Mouse (Mus musculus): ENCODE results near the gene Zbtb43. TPM values are rescaled to one million over a fixed set of nuclear protein-coding genes. Genes with fewer than 3 reads are reported as not detected.

Zbtb43 gene
- polyA plus RNA-seq, 1 experiment from 2014 or later = 23.9 TPM

- Histone ChIP-seq H3K27ac (ENCODE audit: low read depth, low read length) (no peak overlapping the region), H3K36me3 (ENCODE audit: control insufficient read depth, insufficient read depth, low read length) (no peaks in the 10 kb centered on the region; the same call in 1 of the 2 replicates), H3K9ac (ENCODE audit: low read length) (no peak overlapping the region), H3K9me3 (ENCODE audit: control insufficient read depth, low read length) (no peaks in the 10 kb centered on the region), H3K27me3 (ENCODE audit: control insufficient read depth, insufficient read depth, low read length) (no peaks in the 10 kb centered on the region), H3K4me2 (no peak overlapping the region), H3K4me3 (ENCODE audit: low read depth, low read length) (no peak overlapping the region), H3K4me1 (ENCODE audit: control insufficient read depth, insufficient read depth, low read length) (peaks cover 18% of the 10 kb centered on the region)
- 55% methylated on average over 10 of the region's 10 CpGs for WGBS
- ATAC-seq (ENCODE audit: low FRiP score) (no peak), DNase-seq (ENCODE audit: low spot score, missing footprints) (no peak)
Observed at GRCm38 (mm10) chr2:33426640-33427398, 41.5 kb downstream of the Zbtb43 start.

GRCm38 (mm10) chr2:33417454-33417853 is 50.9 kb downstream of the Zbtb43 start:
- Histone ChIP-seq H3K27ac (ENCODE audit: low read depth, low read length) (no peak overlapping the region), H3K4me1 (ENCODE audit: control insufficient read depth, insufficient read depth, low read length) (no peaks in the 10 kb centered on the region), H3K27me3 (ENCODE audit: control insufficient read depth, insufficient read depth, low read length) (no peaks in the 10 kb centered on the region), H3K9me3 (ENCODE audit: control insufficient read depth, low read length) (no peaks in the 10 kb centered on the region), H3K4me3 (ENCODE audit: low read depth, low read length) (no peak overlapping the region), H3K36me3 (ENCODE audit: control insufficient read depth, insufficient read depth, low read length) (no peaks in the 10 kb centered on the region; the same call in 1 of the 2 replicates), H3K9ac (ENCODE audit: low read length) (no peak overlapping the region), H3K4me2 (no peak overlapping the region)
- DNase-seq (ENCODE audit: low spot score, missing footprints) (no peak), ATAC-seq (ENCODE audit: low FRiP score) (no peak)
- 89% methylated on average over 4 of the region's 4 CpGs for WGBS

DNA sequence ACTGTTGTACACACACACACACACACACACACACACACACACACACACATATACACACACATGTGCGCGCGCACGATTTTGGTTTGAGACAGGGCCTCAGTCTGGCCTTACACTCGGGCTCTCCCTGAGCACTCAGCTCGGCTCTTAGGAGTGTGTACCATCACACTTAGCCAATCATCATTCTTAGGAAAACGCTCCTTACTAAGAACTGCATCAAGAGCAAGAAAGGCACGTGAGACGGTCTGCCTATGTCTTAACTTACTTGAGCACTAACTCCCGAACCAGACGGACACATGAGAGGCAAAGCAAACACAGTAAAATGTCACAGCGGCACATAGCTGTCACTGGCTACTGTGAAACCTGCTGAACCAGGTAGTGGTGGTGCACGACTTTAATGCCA is 54.3 kb downstream of the Zbtb43 start:
- H3K9ac ChIP-seq (ENCODE audit: low read length) = no peak overlapping the region
- peaks cover 11% of the 10 kb centered on the region; the same call in 1 of the 2 replicates for H3K36me3 ChIP-seq (ENCODE audit: control insufficient read depth, insufficient read depth, low read length)
- WGBS = 92% methylated on average over 13 of the region's 13 CpGs
- H3K4me2 ChIP-seq = no peak overlapping the region
- ATAC-seq (ENCODE audit: low FRiP score) (no peak), DNase-seq (ENCODE audit: low spot score, missing footprints) (no peak)
- no peaks in the 10 kb centered on the region for H3K4me1 ChIP-seq (ENCODE audit: control insufficient read depth, insufficient read depth, low read length)
- no peaks in the 10 kb centered on the region for H3K27me3 ChIP-seq (ENCODE audit: control insufficient read depth, insufficient read depth, low read length)
- H3K27ac ChIP-seq (ENCODE audit: low read depth, low read length) = no peak overlapping the region
- no peaks in the 10 kb centered on the region for H3K9me3 ChIP-seq (ENCODE audit: control insufficient read depth, low read length)
- H3K4me3 ChIP-seq (ENCODE audit: low read depth, low read length) = no peak overlapping the region

- Histone ChIP-seq H3K36me3 (ENCODE audit: control insufficient read depth, insufficient read depth, low read length) (peaks cover 11% of the 10 kb centered on the region; the same call in 1 of the 2 replicates), H3K4me3 (ENCODE audit: low read depth, low read length) (no peak overlapping the region), H3K4me1 (ENCODE audit: control insufficient read depth, insufficient read depth, low read length) (no peaks in the 10 kb centered on the region), H3K9me3 (ENCODE audit: control insufficient read depth, low read length) (no peaks in the 10 kb centered on the region), H3K4me2 (no peak overlapping the region), H3K9ac (ENCODE audit: low read length) (no peak overlapping the region), H3K27ac (ENCODE audit: low read depth, low read length) (no peak overlapping the region), H3K27me3 (ENCODE audit: control insufficient read depth, insufficient read depth, low read length) (no peaks in the 10 kb centered on the region)
- ATAC-seq (ENCODE audit: low FRiP score) (no peak), DNase-seq (ENCODE audit: low spot score, missing footprints) (no peak)
- 88% methylated on average over 14 of the region's 14 CpGs for WGBS
Observed at GRCm38 (mm10) chr2:33412111-33412510, 56.2 kb downstream of the Zbtb43 start.

GRCm38 (mm10) chr2:33403511-33404003 is 64.8 kb downstream of the Zbtb43 start:
- DNase-seq (ENCODE audit: low spot score, missing footprints) = peak; percentile 57
- H3K27me3 ChIP-seq (ENCODE audit: control insufficient read depth, insufficient read depth, low read length) = no peaks in the 10 kb centered on the region
- ATAC-seq (ENCODE audit: low FRiP score) = no peak
- H3K9me3 ChIP-seq (ENCODE audit: control insufficient read depth, low read length) = no peaks in the 10 kb centered on the region
- H3K27ac ChIP-seq (ENCODE audit: low read depth, low read length) = no peak overlapping the region
- H3K4me2 ChIP-seq = no peak overlapping the region
- no peaks in the 10 kb centered on the region for H3K36me3 ChIP-seq (ENCODE audit: control insufficient read depth, insufficient read depth, low read length)
- no peaks in the 10 kb centered on the region for H3K4me1 ChIP-seq (ENCODE audit: control insufficient read depth, insufficient read depth, low read length)
- no peak overlapping the region for H3K9ac ChIP-seq (ENCODE audit: low read length)
- H3K4me3 ChIP-seq (ENCODE audit: low read depth, low read length) = no peak overlapping the region
- WGBS = 92% methylated on average over 4 of the region's 4 CpGs

GRCm38 (mm10) chr2:33402638-33403037 is 65.7 kb downstream of the Zbtb43 start:
- DNase-seq (ENCODE audit: low spot score, missing footprints) (peak; percentile 39), ATAC-seq (ENCODE audit: low FRiP score) (no peak)
- Histone ChIP-seq H3K4me1 (ENCODE audit: control insufficient read depth, insufficient read depth, low read length) (no peaks in the 10 kb centered on the region), H3K9me3 (ENCODE audit: control insufficient read depth, low read length) (no peaks in the 10 kb centered on the region), H3K9ac (ENCODE audit: low read length) (no peak overlapping the region), H3K27ac (ENCODE audit: low read depth, low read length) (no peak overlapping the region), H3K4me2 (no peak overlapping the region), H3K36me3 (ENCODE audit: control insufficient read depth, insufficient read depth, low read length) (no peaks in the 10 kb centered on the region), H3K27me3 (ENCODE audit: control insufficient read depth, insufficient read depth, low read length) (no peaks in the 10 kb centered on the region), H3K4me3 (ENCODE audit: low read depth, low read length) (no peak overlapping the region)
- WGBS = 58% methylated on average over 5 of the region's 5 CpGs

DNA sequence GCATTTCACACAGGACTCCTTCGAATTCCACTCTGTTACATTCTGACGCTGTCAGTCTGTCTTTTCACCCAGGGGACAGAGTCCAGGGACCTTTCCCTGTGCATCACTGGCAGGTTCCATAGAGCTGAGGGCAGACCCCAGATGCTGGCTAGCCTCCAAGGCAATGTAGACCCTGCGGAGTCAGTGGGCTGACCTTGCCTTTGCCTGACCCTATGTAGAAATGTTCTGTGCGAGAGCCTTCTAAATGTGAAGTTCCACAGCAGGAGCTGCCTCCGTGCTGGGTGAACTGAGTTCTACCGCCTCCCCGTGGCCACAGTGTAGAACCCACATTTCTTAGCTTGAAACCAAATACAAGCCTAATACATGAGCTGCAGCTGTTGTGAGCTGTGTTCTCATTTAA is 66.1 kb downstream of the Zbtb43 start:
- no peaks in the 10 kb centered on the region for H3K27me3 ChIP-seq (ENCODE audit: control insufficient read depth, insufficient read depth, low read length)
- DNase-seq (ENCODE audit: low spot score, missing footprints) (peak; percentile 86), ATAC-seq (ENCODE audit: low FRiP score) (no peak)
- H3K27ac ChIP-seq (ENCODE audit: low read depth, low read length) = no peak overlapping the region
- no peak overlapping the region for H3K9ac ChIP-seq (ENCODE audit: low read length)
- H3K9me3 ChIP-seq (ENCODE audit: control insufficient read depth, low read length) = no peaks in the 10 kb centered on the region
- no peaks in the 10 kb centered on the region for H3K4me1 ChIP-seq (ENCODE audit: control insufficient read depth, insufficient read depth, low read length)
- H3K4me3 ChIP-seq (ENCODE audit: low read depth, low read length) = no peak overlapping the region
- no peaks in the 10 kb centered on the region for H3K36me3 ChIP-seq (ENCODE audit: control insufficient read depth, insufficient read depth, low read length)
- WGBS = 38% methylated on average over 7 of the region's 7 CpGs
- no peak overlapping the region for H3K4me2 ChIP-seq

- DNase-seq (ENCODE audit: low spot score, missing footprints) = peak; percentile 70
- 37% methylated on average over 3 of the region's 3 CpGs for WGBS
Observed at GRCm38 (mm10) chr2:33401217-33401616, 67.1 kb downstream of the Zbtb43 start.

DNA sequence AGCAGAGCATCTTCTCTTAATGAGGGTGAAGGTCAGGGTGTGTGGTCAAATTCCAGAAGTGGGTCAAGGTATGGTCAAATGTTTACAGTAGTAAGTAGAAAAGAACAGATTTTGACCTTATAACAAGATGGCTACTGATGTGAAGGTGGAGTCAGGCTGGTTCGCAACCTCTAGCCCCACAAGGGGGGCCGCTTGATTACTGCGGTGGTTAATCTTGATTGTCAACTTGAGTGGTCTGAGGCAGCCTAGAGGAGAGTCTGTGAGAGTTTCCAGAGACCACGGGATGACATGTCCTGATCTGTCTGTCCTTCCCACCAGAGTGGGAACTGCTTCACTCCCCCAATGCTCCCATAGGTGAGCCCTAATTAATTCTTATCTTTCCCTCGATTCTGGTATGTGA is 67.8 kb downstream of the Zbtb43 start:
- WGBS = 89% methylated on average over 5 of the region's 5 CpGs
- ATAC-seq (ENCODE audit: low FRiP score) (no peak), DNase-seq (ENCODE audit: low spot score, missing footprints) (peak; percentile 51)

More at GRCm38 (mm10) chr2:33401217-33401616, 67.1 kb downstream of the Zbtb43 start:
- Histone ChIP-seq H3K36me3 (ENCODE audit: control insufficient read depth, insufficient read depth, low read length) (no peaks in the 10 kb centered on the region), H3K4me2 (no peak overlapping the region), H3K27ac (ENCODE audit: low read depth, low read length) (no peak overlapping the region), H3K9me3 (ENCODE audit: control insufficient read depth, low read length) (no peaks in the 10 kb centered on the region), H3K4me1 (ENCODE audit: control insufficient read depth, insufficient read depth, low read length) (no peaks in the 10 kb centered on the region), H3K27me3 (ENCODE audit: control insufficient read depth, insufficient read depth, low read length) (no peaks in the 10 kb centered on the region), H3K9ac (ENCODE audit: low read length) (no peak overlapping the region), H3K4me3 (ENCODE audit: low read depth, low read length) (no peak overlapping the region)
- ATAC-seq (ENCODE audit: low FRiP score) = no peak

More for the DNA sequence above, 67.8 kb downstream of the Zbtb43 start:
- Histone ChIP-seq H3K4me1 (ENCODE audit: control insufficient read depth, insufficient read depth, low read length) (no peaks in the 10 kb centered on the region), H3K4me2 (no peak overlapping the region), H3K9me3 (ENCODE audit: control insufficient read depth, low read length) (no peaks in the 10 kb centered on the region), H3K27me3 (ENCODE audit: control insufficient read depth, insufficient read depth, low read length) (no peaks in the 10 kb centered on the region), H3K27ac (ENCODE audit: low read depth, low read length) (no peak overlapping the region), H3K9ac (ENCODE audit: low read length) (no peak overlapping the region), H3K36me3 (ENCODE audit: control insufficient read depth, insufficient read depth, low read length) (no peaks in the 10 kb centered on the region), H3K4me3 (ENCODE audit: low read depth, low read length) (no peak overlapping the region)
